Mouse (Mus musculus) kidney, adult 2 months (tissue): ENCODE measurements around the gene Vill.

Experiments used
- CTCF ChIP-seq: fragments of 200-500 bp; conservative IDR thresholded peaks from 2 replicates; pipeline ENCODE4 v1.5.1; 2011; ENCODE audit warnings: low read depth, mild to moderate bottlenecking, control low read depth, low read length, moderate library complexity, mixed read lengths; ENCODE audit not compliant: insufficient read depth, insufficient read length
- POLR2A ChIP-seq: fragments of 200-500 bp; IDR thresholded peaks from one replicate; pipeline ENCODE4 v1.6.1; 2011; ENCODE audit warnings: low read depth, low read length, control low read depth

DNA sequence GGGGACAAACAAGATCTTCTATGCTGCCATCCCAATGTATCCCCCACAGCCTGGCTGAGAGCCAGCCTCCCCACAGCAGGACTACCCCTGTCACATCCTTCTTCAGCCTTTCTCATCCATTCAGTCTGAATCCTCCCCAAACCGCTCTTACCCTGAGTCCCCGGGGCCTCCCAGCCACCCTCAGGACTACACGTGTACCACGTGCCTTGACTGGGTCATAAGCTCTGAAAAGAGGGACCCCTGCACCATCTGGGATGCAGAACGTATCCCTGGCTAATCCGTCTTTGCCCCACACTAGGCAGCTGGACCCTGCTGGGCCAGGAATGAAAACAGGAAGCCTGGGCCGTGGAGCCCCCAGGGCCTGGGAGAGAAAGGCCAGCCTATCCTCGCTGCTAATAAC is 29.5 kb downstream of the Vill start:
- TF ChIP-seq POLR2A (no peak), CTCF (no peak)
